Mouse (Mus musculus) cerebellum, adult 9-10 months (tissue): ENCODE data around the gene Foxl2.

Experiments used
- DNase-seq: peaks from one replicate; pipeline ENCODE4 v3.0.0; 2022

The Foxl2 gene

GRCm38 (mm10) chr9:98955103-98955715 is at the start of gene Foxl2:
Gene Foxl2 (plus strand): TSS chr9:98955288.
- no peak for DNase-seq

- DNase-seq: no peak
Measured at GRCm38 (mm10) chr9:98920629-98921523, 34.2 kb upstream of the Foxl2 start.

GRCm38 (mm10) chr9:98923119-98923518 is 32.0 kb upstream of the Foxl2 start:
- no peak for DNase-seq

- no peak for DNase-seq
Measured at GRCm38 (mm10) chr9:98924183-98924582, 30.9 kb upstream of the Foxl2 start.

- DNase-seq: no peak
Measured at GRCm38 (mm10) chr9:98929496-98929895, 25.6 kb upstream of the Foxl2 start.

GRCm38 (mm10) chr9:98932931-98933330 is 22.2 kb upstream of the Foxl2 start:
- no peak for DNase-seq

GRCm38 (mm10) chr9:98935190-98935909 is 19.7 kb upstream of the Foxl2 start:
- DNase-seq: no peak

GRCm38 (mm10) chr9:98939290-98939689 is 15.8 kb upstream of the Foxl2 start:
- no peak for DNase-seq

- DNase-seq: no peak
Measured at GRCm38 (mm10) chr9:98952171-98953050, 2.7 kb upstream of the Foxl2 start.

- no peak for DNase-seq
Measured at GRCm38 (mm10) chr9:98953291-98953690, 1.8 kb upstream of the Foxl2 start.

GRCm38 (mm10) chr9:98953830-98954229 is 1.3 kb upstream of the Foxl2 start:
- DNase-seq: no peak

GRCm38 (mm10) chr9:98954391-98955102 is 541 bp upstream of the Foxl2 start:
- no peak for DNase-seq

- DNase-seq: no peak
Measured at GRCm38 (mm10) chr9:98955716-98956224, 682 bp downstream of the Foxl2 start.

- DNase-seq: no peak
Measured at GRCm38 (mm10) chr9:98956591-98957381, 1.7 kb downstream of the Foxl2 start.

GRCm38 (mm10) chr9:98957751-98958351 is 2.8 kb downstream of the Foxl2 start:
- no peak for DNase-seq

- DNase-seq: no peak
Measured at GRCm38 (mm10) chr9:98958628-98959027, 3.5 kb downstream of the Foxl2 start.

- no peak for DNase-seq
Measured at GRCm38 (mm10) chr9:98959851-98960250, 4.8 kb downstream of the Foxl2 start.

- no peak for DNase-seq
Measured at GRCm38 (mm10) chr9:98960348-98960747, 5.3 kb downstream of the Foxl2 start.

GRCm38 (mm10) chr9:98961591-98962477 is 6.7 kb downstream of the Foxl2 start:
- DNase-seq: no peak
